Mouse (Mus musculus): ENCODE measurements around the gene Zfp534.
A peak's percentile ranks its signal among the peaks of the same experiment; 100 is the strongest.
"Not testable (repeated sequence)": the region's sequence is repeated elsewhere in the genome, so short reads cannot be mapped to it uniquely, and the experiment has no call there.

Zfp534 gene

DNA sequence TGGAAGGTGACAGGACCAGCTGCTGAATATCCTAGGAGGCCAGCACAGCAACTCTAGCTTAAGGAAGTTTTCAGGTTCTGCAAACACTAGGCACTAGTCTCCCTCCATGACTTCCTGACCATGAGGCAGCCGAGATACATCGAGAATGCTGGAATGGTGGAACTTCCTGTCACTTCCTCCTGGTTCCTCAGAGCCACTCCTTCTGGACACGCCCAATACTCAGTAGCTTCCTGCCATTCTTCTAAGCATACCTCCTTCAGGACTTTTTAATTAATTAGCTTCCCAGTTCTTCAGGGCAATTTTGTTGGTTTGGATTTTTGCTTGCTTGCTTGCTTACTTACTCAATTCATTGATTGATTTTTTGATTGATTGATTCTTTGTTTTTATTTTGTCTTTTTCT is at the start of gene Zfp534:
Zfp534 (minus strand) TSS at position 101 of the 400 bp plus-strand sequence.
- not testable (repeated sequence) for DNase-seq (ENCODE audit: low spot score)

DNA sequence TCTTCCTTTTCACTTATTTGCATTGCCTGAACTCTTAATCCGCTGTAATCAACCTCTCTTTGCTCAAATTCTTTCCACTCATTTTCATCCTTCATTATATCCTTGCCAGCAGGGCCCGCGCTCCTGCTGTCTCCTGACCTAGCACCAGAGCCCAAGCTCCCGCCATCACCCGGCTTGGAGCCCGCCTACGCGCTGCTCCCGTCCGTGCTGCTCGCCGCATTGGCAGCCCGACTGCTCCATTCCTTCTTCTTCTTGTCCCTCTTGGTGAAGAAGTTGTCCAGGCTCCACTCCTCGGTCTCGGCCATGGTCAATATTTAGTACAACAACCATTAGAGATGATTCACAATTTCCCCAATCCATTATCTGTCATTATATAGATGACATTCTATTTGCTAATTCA is 43.9 kb upstream of the Zfp534 start:
- not testable (repeated sequence) for DNase-seq (ENCODE audit: low spot score)

GRCm38 (mm10) chr4:147738636-147739369 is 36.5 kb upstream of the Zfp534 start:
- not testable (repeated sequence) for DNase-seq (ENCODE audit: low spot score)

GRCm38 (mm10) chr4:147655245-147655644 is 47.1 kb downstream of the Zfp534 start:
- peak; percentile 4 for DNase-seq (ENCODE audit: low spot score)

GRCm38 (mm10) chr4:147647407-147647806 is 54.9 kb downstream of the Zfp534 start:
- DNase-seq (ENCODE audit: low spot score), result not testable (repeated sequence)

GRCm38 (mm10) chr4:147642413-147642812 is 59.9 kb downstream of the Zfp534 start, which contains the start of gene Zfp979:
TSS of gene Zfp979 (minus strand) at chr4:147642513.
- DNase-seq (ENCODE audit: low spot score), result not testable (repeated sequence)

GRCm38 (mm10) chr4:147641932-147642331 is 60.4 kb downstream of the Zfp534 start:
- DNase-seq (ENCODE audit: low spot score), result not testable (repeated sequence)

GRCm38 (mm10) chr4:147633818-147634262 is 68.5 kb downstream of the Zfp534 start:
- DNase-seq (ENCODE audit: low spot score), result not testable (repeated sequence)

All from MN1 (cell line).